Mouse (Mus musculus) G1E-ER4 (cell line): ENCODE measurements around the gene Ap1g2. TPM values are rescaled to one million over a fixed set of nuclear protein-coding genes. Genes with fewer than 3 reads are reported as not detected.

Experiments
- GATA1 ChIP-seq: IDR thresholded peaks from one replicate; pipeline ENCODE4 v1.8.0; 2012; ENCODE audit warnings: low read length, inconsistent platforms
- polyA plus RNA-seq: library from polyadenylated mRNA; stranded (reverse); fragments of >175 nt; gene quantifications from 2 replicates; pipeline ENCODE4 v1.2.3, GENCODE M21; 2012

The Ap1g2 gene
- polyA plus RNA-seq, 1 experiment: 16.8 TPM

GRCm38 (mm10) chr14:55098067-55098466 is 8.3 kb downstream of the Ap1g2 start:
- TF ChIP-seq GATA1: no peak

GRCm38 (mm10) chr14:55097646-55098045 is 8.7 kb downstream of the Ap1g2 start:
- TF ChIP-seq GATA1: no peak

GRCm38 (mm10) chr14:55096573-55097087 is 9.8 kb downstream of the Ap1g2 start:
- TF ChIP-seq GATA1: no peak

GRCm38 (mm10) chr14:55095671-55096070 is 10.7 kb downstream of the Ap1g2 start:
- no peak for TF ChIP-seq GATA1

- TF ChIP-seq GATA1: no peak
Measured at GRCm38 (mm10) chr14:55095263-55095662, 11.1 kb downstream of the Ap1g2 start.

GRCm38 (mm10) chr14:55094704-55095231 is 11.6 kb downstream of the Ap1g2 start, which contains the start of gene Thtpa:
TSS of gene Thtpa (plus strand) at chr14:55094784.
- no peak for TF ChIP-seq GATA1

- no peak for TF ChIP-seq GATA1
Measured at GRCm38 (mm10) chr14:55093927-55094326, 12.5 kb downstream of the Ap1g2 start.

- no peak for TF ChIP-seq GATA1
Measured at GRCm38 (mm10) chr14:55092011-55092577, 14.3 kb downstream of the Ap1g2 start, which contains the start of gene Zfhx2. TSS of gene Zfhx2 (minus strand) at chr14:55092324.

- no peak for TF ChIP-seq GATA1
Measured at GRCm38 (mm10) chr14:55091209-55091865, 15.1 kb downstream of the Ap1g2 start.

- no peak for TF ChIP-seq GATA1
Measured at GRCm38 (mm10) chr14:55089199-55089947, 17.0 kb downstream of the Ap1g2 start.

GRCm38 (mm10) chr14:55086009-55086514 is 20.3 kb downstream of the Ap1g2 start:
- no peak for TF ChIP-seq GATA1

- no peak for TF ChIP-seq GATA1
Measured at GRCm38 (mm10) chr14:55085324-55086008, 20.9 kb downstream of the Ap1g2 start.

- TF ChIP-seq GATA1: no peak
Measured at GRCm38 (mm10) chr14:55083481-55083880, 22.9 kb downstream of the Ap1g2 start.

GRCm38 (mm10) chr14:55081105-55081504 is 25.3 kb downstream of the Ap1g2 start:
- TF ChIP-seq GATA1: no peak
